10 mouse cellular contexts compared by ENCODE assay signal in the genomic region with DNA sequence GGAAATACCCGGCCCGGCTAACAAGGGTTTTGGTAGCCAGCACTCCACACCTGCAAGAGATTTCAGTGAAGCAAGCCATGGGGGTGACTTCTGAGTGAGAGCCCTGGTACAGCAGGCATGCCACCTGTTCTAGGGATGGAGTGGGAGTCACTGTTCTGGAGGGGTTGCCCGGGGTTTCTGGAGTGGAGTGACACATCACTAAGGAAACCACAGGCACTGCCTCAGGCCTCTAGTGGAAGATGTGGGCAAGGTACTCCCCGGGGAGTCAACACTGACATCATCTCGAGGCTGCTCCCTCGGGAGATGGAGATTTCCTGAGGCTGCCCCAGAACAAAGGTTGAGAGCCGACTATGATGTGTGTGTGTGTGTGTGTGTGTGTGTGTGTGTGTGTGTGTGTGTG. TPM values are rescaled to one million over a fixed set of nuclear protein-coding genes. Genes with fewer than 3 reads are reported as not detected.
DNase-seq lines count a peak whose midpoint lies in the region; ATAC-seq and TF ChIP-seq lines count a peak whose summit lies in the region.
"Had no signal": no experiment of that assay in that cellular context is flagged by ENCODE, and none has a peak within 500 bp of the region (broad histone marks: within the 10 kb centered on the region; RNA-seq: fewer than 3 reads in every experiment).

No protein-coding gene starts in this region.

- WGBS in forebrain, embryonic 14.5 days, result 34% methylated on average over 7 of the region's 7 CpGs
- 33% methylated on average over 7 of the region's 7 CpGs for WGBS in intestine, postnatal 0 days

- peak; percentile 40 for DNase-seq in embryo, embryonic 11 days
- no peak for DNase-seq in embryo, embryonic 9.5 days (ENCODE audit: extremely low spot score)
- DNase-seq in forebrain, embryonic 14.5 days (ENCODE audit: low spot score), result no peak
- DNase-seq in layer of hippocampus, postnatal 14 days (ENCODE audit: low spot score in 2 of 2), result peak; percentile 61 to 64
- DNase-seq in retina, postnatal 1 day, result peak; percentile 58
- no peak for DNase-seq in gastrocnemius, postnatal 14 days
- DNase-seq: cerebellum, adult 9-11 months; thymus, postnatal 14 days had no signal

- H3K4me1 ChIP-seq in forebrain, embryonic 14.5 days (ENCODE audit: control insufficient read depth, insufficient read depth, low read length), result peaks cover 4% of the 10 kb centered on the region; the same call in 1 of the 2 replicates
- no peaks in the 10 kb centered on the region for H3K4me1 ChIP-seq in intestine, postnatal 0 days (replicated peaks; ENCODE audit: control insufficient read depth, insufficient read depth, low read length)

- H3K9me3 ChIP-seq in forebrain, embryonic 14.5 days (replicated peaks; ENCODE audit: control insufficient read depth, low read length), result no peaks in the 10 kb centered on the region
- H3K9me3 ChIP-seq in intestine, postnatal 0 days (ENCODE audit: control insufficient read depth), result no peaks in the 10 kb centered on the region

- H3K4me3 ChIP-seq in forebrain, embryonic 14.5 days (ENCODE audit: low read depth, low read length), result peak overlapping the region; percentile 56
- H3K4me3 ChIP-seq in intestine, postnatal 0 days (ENCODE audit: low read depth, low read length), result no peak overlapping the region

- peak overlapping the region; percentile 78 for H3K4me2 ChIP-seq in forebrain, embryonic 14.5 days (ENCODE audit: low read length)
- H3K4me2 ChIP-seq in intestine, postnatal 0 days (replicated peaks; ENCODE audit: low read depth), result no peak overlapping the region

- H3K27me3 ChIP-seq in forebrain, embryonic 14.5 days (replicated peaks; ENCODE audit: control insufficient read depth, insufficient read depth, low read length), result peaks cover 20% of the 10 kb centered on the region; the same call in 1 of the 2 replicates
- H3K27me3 ChIP-seq in intestine, postnatal 0 days (replicated peaks; ENCODE audit: control insufficient read depth, insufficient read depth, low read length), result peaks cover 42% of the 10 kb centered on the region

- H3K36me3 ChIP-seq in forebrain, embryonic 14.5 days (ENCODE audit: control insufficient read depth, insufficient read depth, low read length), result no peaks in the 10 kb centered on the region
- H3K36me3 ChIP-seq in intestine, postnatal 0 days (ENCODE audit: control insufficient read depth, insufficient read depth), result no peaks in the 10 kb centered on the region

- peak overlapping the region; percentile 21; the same call in 1 of the 2 replicates for H3K9ac ChIP-seq in forebrain, embryonic 14.5 days (ENCODE audit: low read length)
- H3K9ac ChIP-seq in intestine, postnatal 0 days (ENCODE audit: low read depth, low read length), result no peak overlapping the region

- H3K27ac ChIP-seq in forebrain, embryonic 14.5 days (ENCODE audit: low read depth, low read length), result no peak overlapping the region
- no peak overlapping the region for H3K27ac ChIP-seq in intestine, postnatal 0 days (ENCODE audit: low read depth, low read length)

- intact Hi-C loops in gastrocnemius, postnatal 14 days (cut with DNase I; ENCODE audit: low total_unique reads), result no loop called here

- TF ChIP-seq CTCF in intestine, postnatal 0 days (IDR thresholded peaks at IDR 0.05; ENCODE audit: low read depth), result no peak

- ATAC-seq in forebrain, embryonic 14.5 days, result no peak
- ATAC-seq in megakaryocyte, adult 5-6 weeks (ENCODE audit: poor library complexity, severe bottlenecking), result no peak
- ATAC-seq in intestine, postnatal 0 days, result no peak

RNA-seq across cellular contexts. Expression of a gene that starts 3.4 kb away (rescaled TPM):
- 42.6 and 52.2 TPM in 2 replicates for polyA plus RNA-seq in forebrain, embryonic 14.5 days (2014; fragmentation: Nextera tagmentation; extraction: Ambion mirVana)
- total RNA-seq in layer of hippocampus, postnatal 14 days (2021), result 10 to 100 TPM; 18.2 to 18.7 TPM
- total RNA-seq in megakaryocyte, adult 5-6 weeks (2015), result not detected in 2 replicates
- not detected in 2 replicates for total RNA-seq in megakaryocyte, adult 5-6 weeks (2017)
- not detected for total RNA-seq in gastrocnemius, postnatal 14 days (2021)
- 0.87 and 1.2 TPM in 2 replicates for polyA plus RNA-seq in intestine, postnatal 0 days (2015; fragmentation: Nextera tagmentation; extraction: Ambion mirVana)

RNA-seq across cellular contexts. Expression of a gene that starts 4.9 kb away (rescaled TPM):
- 60.5 and 62.2 TPM in 2 replicates for polyA plus RNA-seq in forebrain, embryonic 14.5 days (2014; fragmentation: Nextera tagmentation; extraction: Ambion mirVana)
- total RNA-seq in layer of hippocampus, postnatal 14 days (2021), result 10 to 100 TPM; 45.0 to 45.6 TPM
- total RNA-seq in megakaryocyte, adult 5-6 weeks (2015), result 29.8 and 34.5 TPM in 2 replicates
- total RNA-seq in megakaryocyte, adult 5-6 weeks (2017), result 30.0 and 31.4 TPM in 2 replicates
- total RNA-seq in gastrocnemius, postnatal 14 days (2021), result 100 to 1,000 TPM; 146 to 157 TPM
- polyA plus RNA-seq in intestine, postnatal 0 days (2015; fragmentation: Nextera tagmentation; extraction: Ambion mirVana), result 41.9 and 46.6 TPM in 2 replicates

RNA-seq across cellular contexts. Expression of a gene that starts 25.0 kb away (rescaled TPM):
- polyA plus RNA-seq in forebrain, embryonic 14.5 days (2014; fragmentation: Nextera tagmentation; extraction: Ambion mirVana), result not detected in 2 replicates
- not detected for total RNA-seq in layer of hippocampus, postnatal 14 days (2021)
- not detected in 2 replicates for total RNA-seq in megakaryocyte, adult 5-6 weeks (2015)
- not detected in 2 replicates for total RNA-seq in megakaryocyte, adult 5-6 weeks (2017)
- not detected for total RNA-seq in gastrocnemius, postnatal 14 days (2021)
- polyA plus RNA-seq in intestine, postnatal 0 days (2015; fragmentation: Nextera tagmentation; extraction: Ambion mirVana), result not detected in 2 replicates

RNA-seq across cellular contexts. Expression of a gene that starts 50.4 kb away (rescaled TPM):
- polyA plus RNA-seq in forebrain, embryonic 14.5 days (2014; fragmentation: Nextera tagmentation; extraction: Ambion mirVana), result not detected in 2 replicates
- under 1 TPM in 1 of 2 experiments, not detected in 1; 0.16 TPM for total RNA-seq in layer of hippocampus, postnatal 14 days (2021)
- total RNA-seq in megakaryocyte, adult 5-6 weeks (2015), result not detected in 2 replicates
- not detected in 2 replicates for total RNA-seq in megakaryocyte, adult 5-6 weeks (2017)
- not detected for total RNA-seq in gastrocnemius, postnatal 14 days (2021)
- polyA plus RNA-seq in intestine, postnatal 0 days (2015; fragmentation: Nextera tagmentation; extraction: Ambion mirVana), result not detected in 2 replicates

RNA-seq across cellular contexts. Expression of a gene that starts 50.5 kb away (rescaled TPM):
- polyA plus RNA-seq in forebrain, embryonic 14.5 days (2014; fragmentation: Nextera tagmentation; extraction: Ambion mirVana), result not detected in 2 replicates
- 1 to 10 TPM; 1.9 to 2.3 TPM for total RNA-seq in layer of hippocampus, postnatal 14 days (2021)
- total RNA-seq in megakaryocyte, adult 5-6 weeks (2015), result not detected in 2 replicates
- not detected in 2 replicates for total RNA-seq in megakaryocyte, adult 5-6 weeks (2017)
- total RNA-seq in gastrocnemius, postnatal 14 days (2021), result not detected
- polyA plus RNA-seq in intestine, postnatal 0 days (2015; fragmentation: Nextera tagmentation; extraction: Ambion mirVana), result not detected in 2 replicates

Comparison
In these comparisons a context has a peak if more than half of its experiments do, and no peak if none do; other contexts are left out.
1. DNase-seq: peak in embryo, embryonic 11 days (single experiment), layer of hippocampus, postnatal 14 days (2 of 2) and retina, postnatal 1 day (single experiment); none in embryo, embryonic 9.5 days (single experiment), forebrain, embryonic 14.5 days (single experiment) and gastrocnemius, postnatal 14 days (single experiment).
2. RNA of a gene that starts 3.4 kb away (total RNA-seq): 18.2 to 18.7 TPM in layer of hippocampus, postnatal 14 days; not detected in gastrocnemius, postnatal 14 days and not detected in megakaryocyte, adult 5-6 weeks; every median in the first group is over 10 times any median in the second.